Mouse (Mus musculus): ENCODE measurements around the gene Smad5.

- TF ChIP-seq POLR2A (IDR thresholded peaks at IDR 0.05; ENCODE audit: borderline replicate concordance, insufficient read depth, low read length): no peak
- no peak for TF ChIP-seq CTCF (IDR thresholded peaks at IDR 0.05; ENCODE audit: borderline replicate concordance, insufficient read depth, low read depth, low read length)
These were observed 26.2 kb downstream of the Smad5 start for GRCm38 (mm10) chr13:56729046-56729445.

Data from cerebellum, adult 2 months (tissue).